Mouse (Mus musculus): ENCODE data around the gene Rpl39. TPM values are rescaled to one million over a fixed set of nuclear protein-coding genes. Genes with fewer than 3 reads are reported as not detected.

The Rpl39 gene
- polyA plus RNA-seq, 1 experiment from 2014 or later, result 600 TPM

DNA sequence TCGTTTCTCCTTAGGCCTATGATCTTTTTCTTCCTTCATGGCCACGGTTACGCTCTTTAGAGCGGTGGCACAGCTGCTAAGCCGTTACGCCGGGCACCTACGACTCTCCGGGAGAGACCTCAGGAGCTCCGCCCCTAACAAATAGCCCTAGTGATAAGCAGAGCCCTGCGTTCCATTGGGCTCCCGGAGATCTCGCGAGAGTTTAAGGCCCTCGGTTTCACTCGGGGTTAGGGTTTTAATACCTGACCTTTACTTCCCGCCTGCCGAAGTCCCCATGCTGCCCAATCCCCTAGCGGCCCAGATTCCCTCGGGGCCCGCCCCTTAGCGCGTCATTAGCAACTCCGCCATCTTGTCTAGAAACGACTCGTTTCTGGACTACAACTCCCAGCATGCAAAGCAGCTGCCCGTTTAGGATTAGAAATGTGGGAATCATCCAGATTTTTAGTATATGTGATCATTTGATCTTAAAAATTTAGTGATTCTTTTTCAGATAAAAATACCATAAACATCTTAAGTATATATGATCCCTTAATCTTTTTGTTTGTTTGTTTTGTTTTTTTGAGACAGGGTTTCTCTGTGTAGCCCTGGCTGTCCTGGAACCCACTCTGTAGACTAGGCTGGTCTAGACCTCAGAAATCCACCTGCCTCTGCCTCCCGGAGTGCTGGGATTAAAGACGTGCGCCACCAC, 25.1 kb upstream of the Rpl39 start, which contains the start of gene Upf3b:
Gene Upf3b (minus strand): TSS at position 130 of the 688 bp plus-strand sequence.
- 10% methylated on average over 30 of the region's 30 CpGs for WGBS
- Histone ChIP-seq H3K9ac (peak within 1 kb of the TSS; percentile 61), H3K9me3 (ENCODE audit: low read depth, low read length) (no peaks in the 10 kb centered on the region), H3K27me3 (ENCODE audit: insufficient read depth, low read length) (no peaks in the 10 kb centered on the region), H3K4me3 (ENCODE audit: low read depth, low read length) (peak within 1 kb of the TSS; percentile 53), H3K4me2 (peak within 1 kb of the TSS; percentile 68), H3K27ac (ENCODE audit: low read depth) (peak within 1 kb of the TSS; percentile 79; the same call in 1 of the 2 replicates), H3K4me1 (ENCODE audit: insufficient read depth) (no peaks in the 10 kb centered on the region), H3K36me3 (ENCODE audit: insufficient read depth) (peaks cover 4% of the 10 kb centered on the region; the same call in 1 of the 2 replicates)
- no peak for TF ChIP-seq CTCF (IDR thresholded peaks at IDR 0.05; ENCODE audit: low read depth)
- ATAC-seq (ENCODE audit: insufficient read depth), result peak; percentile 99
- DNase-seq, result peak; percentile 97

GRCm38 (mm10) chrX:37109526-37110192, 24.5 kb upstream of the Rpl39 start:
- H3K9me3 ChIP-seq (ENCODE audit: low read depth, low read length), result no peaks in the 10 kb centered on the region
- peak overlapping the region; percentile 79; the same call in 1 of the 2 replicates for H3K27ac ChIP-seq (ENCODE audit: low read depth)
- peak overlapping the region; percentile 68 for H3K4me2 ChIP-seq
- H3K4me1 ChIP-seq (ENCODE audit: insufficient read depth), result no peaks in the 10 kb centered on the region
- peak; percentile 84 for ATAC-seq (ENCODE audit: insufficient read depth)
- DNase-seq, result no peak
- WGBS, result 8% methylated on average over 27 of the region's 27 CpGs
- H3K4me3 ChIP-seq (ENCODE audit: low read depth, low read length), result peak overlapping the region; percentile 53
- no peaks in the 10 kb centered on the region for H3K27me3 ChIP-seq (ENCODE audit: insufficient read depth, low read length)
- peak overlapping the region; percentile 61 for H3K9ac ChIP-seq
- no peak for TF ChIP-seq CTCF (IDR thresholded peaks at IDR 0.05; ENCODE audit: low read depth)
- peaks cover 4% of the 10 kb centered on the region; the same call in 1 of the 2 replicates for H3K36me3 ChIP-seq (ENCODE audit: insufficient read depth)

DNA sequence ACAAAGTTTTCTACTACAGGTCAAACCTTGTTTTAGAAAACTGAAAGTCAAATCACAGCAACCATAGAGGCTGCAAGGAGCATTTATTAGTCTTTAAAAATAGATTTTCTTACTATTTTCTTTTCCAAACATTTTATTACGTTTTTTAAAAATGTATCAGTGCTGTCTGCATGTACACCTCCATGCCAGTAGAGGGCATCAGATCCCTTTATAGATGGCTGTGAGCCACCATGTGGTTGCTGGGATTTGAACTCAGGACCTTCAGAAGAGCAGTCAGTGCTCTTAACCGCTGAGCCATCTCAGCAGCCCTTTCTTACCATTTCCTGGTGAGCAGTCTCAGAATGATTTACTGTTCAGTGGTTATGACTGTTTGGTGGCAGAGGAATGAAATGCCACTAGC, 18.6 kb upstream of the Rpl39 start:
- Histone ChIP-seq H3K9me3 (ENCODE audit: low read depth, low read length) (peaks cover 3% of the 10 kb centered on the region; the same call in 1 of the 2 replicates), H3K27me3 (ENCODE audit: insufficient read depth, low read length) (no peaks in the 10 kb centered on the region), H3K27ac (ENCODE audit: low read depth) (no peak overlapping the region), H3K4me3 (ENCODE audit: low read depth, low read length) (no peak overlapping the region), H3K9ac (no peak overlapping the region), H3K4me2 (no peak overlapping the region), H3K36me3 (ENCODE audit: insufficient read depth) (peaks cover 22% of the 10 kb centered on the region; the same call in 1 of the 2 replicates), H3K4me1 (ENCODE audit: insufficient read depth) (no peaks in the 10 kb centered on the region)
- WGBS, result 83% methylated on average over 2 of the region's 2 CpGs
- peak; percentile 33; the same call in 1 of the 2 replicates for TF ChIP-seq CTCF (IDR thresholded peaks at IDR 0.05; ENCODE audit: low read depth)
- DNase-seq (no peak), ATAC-seq (ENCODE audit: insufficient read depth) (no peak)

GRCm38 (mm10) chrX:37098681-37099080, 13.5 kb upstream of the Rpl39 start:
- Histone ChIP-seq H3K36me3 (ENCODE audit: insufficient read depth) (peaks cover 35% of the 10 kb centered on the region; the same call in 1 of the 2 replicates), H3K4me1 (ENCODE audit: insufficient read depth) (no peaks in the 10 kb centered on the region), H3K9ac (no peak overlapping the region), H3K27ac (ENCODE audit: low read depth) (no peak overlapping the region), H3K4me3 (ENCODE audit: low read depth, low read length) (no peak overlapping the region), H3K9me3 (ENCODE audit: low read depth, low read length) (no peaks in the 10 kb centered on the region), H3K4me2 (no peak overlapping the region), H3K27me3 (ENCODE audit: insufficient read depth, low read length) (no peaks in the 10 kb centered on the region)
- TF ChIP-seq CTCF (IDR thresholded peaks at IDR 0.05; ENCODE audit: low read depth), result no peak
- ATAC-seq (ENCODE audit: insufficient read depth), result no peak
- no peak for DNase-seq
- 92% methylated on average over 3 of the region's 3 CpGs for WGBS

DNA sequence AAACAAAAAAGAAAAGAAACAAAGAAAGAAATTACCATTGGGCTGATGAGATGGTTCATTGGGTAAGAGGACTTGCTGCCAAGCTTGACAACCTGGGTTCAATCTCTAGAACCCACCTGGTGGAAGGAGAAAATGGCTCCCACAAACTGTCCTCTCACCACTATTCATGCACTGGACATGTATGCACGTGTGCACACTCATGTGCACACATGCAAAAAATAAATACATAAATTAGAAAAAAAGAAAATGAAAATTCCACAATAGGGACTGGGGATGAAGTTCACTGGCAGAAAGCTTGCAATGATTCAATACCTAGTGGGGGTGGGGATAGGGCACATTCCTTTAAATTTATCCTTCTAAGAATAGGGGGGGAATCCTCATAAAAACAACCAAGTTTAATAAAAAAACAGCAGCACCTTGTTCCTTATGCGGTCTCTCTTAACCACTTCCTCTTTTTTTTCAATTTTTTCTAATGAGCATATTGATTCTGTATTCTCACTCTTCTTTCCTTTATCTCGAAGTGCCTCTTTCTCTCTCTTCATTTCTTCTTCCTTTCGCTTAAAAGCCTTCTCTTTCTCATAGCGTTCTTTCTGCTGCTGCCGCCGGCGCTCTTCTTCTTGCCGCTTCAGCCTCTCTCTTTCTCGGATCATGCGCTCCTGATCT, 10.0 kb upstream of the Rpl39 start:
- Histone ChIP-seq H3K4me3 (ENCODE audit: low read depth, low read length) (no peak overlapping the region), H3K9me3 (ENCODE audit: low read depth, low read length) (no peaks in the 10 kb centered on the region), H3K27ac (ENCODE audit: low read depth) (no peak overlapping the region), H3K4me2 (no peak overlapping the region), H3K36me3 (ENCODE audit: insufficient read depth) (peaks cover 46% of the 10 kb centered on the region), H3K27me3 (ENCODE audit: insufficient read depth, low read length) (no peaks in the 10 kb centered on the region), H3K4me1 (ENCODE audit: insufficient read depth) (no peaks in the 10 kb centered on the region), H3K9ac (no peak overlapping the region)
- ATAC-seq (ENCODE audit: insufficient read depth) (no peak), DNase-seq (no peak)
- TF ChIP-seq CTCF (IDR thresholded peaks at IDR 0.05; ENCODE audit: low read depth), result no peak
- 71% methylated on average over 11 of the region's 11 CpGs for WGBS

DNA sequence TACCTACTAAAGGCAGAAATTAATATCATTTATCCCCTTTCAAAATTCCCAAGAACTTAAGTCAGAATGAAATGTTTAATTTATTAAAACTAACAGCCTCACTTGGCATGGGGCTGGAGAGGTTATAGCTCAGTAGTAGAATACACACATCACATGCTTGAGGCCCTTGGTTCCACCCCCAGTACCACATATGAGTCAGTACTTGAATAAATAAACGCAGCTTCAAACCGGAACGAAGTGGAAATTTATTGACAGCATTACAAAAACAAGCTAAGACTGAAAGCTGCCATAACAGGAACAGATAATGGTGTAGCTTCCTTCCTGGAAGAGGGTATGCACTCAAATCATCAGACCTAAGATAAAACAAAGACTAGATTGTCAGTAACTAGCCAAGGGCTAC, 6.3 kb upstream of the Rpl39 start:
- H3K9me3 ChIP-seq (ENCODE audit: low read depth, low read length), result no peaks in the 10 kb centered on the region
- ATAC-seq (ENCODE audit: insufficient read depth), result no peak
- H3K4me1 ChIP-seq (ENCODE audit: insufficient read depth), result no peaks in the 10 kb centered on the region
- H3K27me3 ChIP-seq (ENCODE audit: insufficient read depth, low read length), result no peaks in the 10 kb centered on the region
- no peak overlapping the region for H3K4me2 ChIP-seq
- WGBS, result 53% methylated on average over 3 of the region's 3 CpGs
- peaks cover 27% of the 10 kb centered on the region for H3K36me3 ChIP-seq (ENCODE audit: insufficient read depth)
- H3K9ac ChIP-seq, result no peak overlapping the region
- no peak overlapping the region for H3K27ac ChIP-seq (ENCODE audit: low read depth)
- no peak overlapping the region for H3K4me3 ChIP-seq (ENCODE audit: low read depth, low read length)
- DNase-seq, result no peak
- no peak for TF ChIP-seq CTCF (IDR thresholded peaks at IDR 0.05; ENCODE audit: low read depth)

GRCm38 (mm10) chrX:37088778-37089177, 3.6 kb upstream of the Rpl39 start:
- Histone ChIP-seq H3K9me3 (ENCODE audit: low read depth, low read length) (no peaks in the 10 kb centered on the region), H3K4me1 (ENCODE audit: insufficient read depth) (no peaks in the 10 kb centered on the region), H3K4me3 (ENCODE audit: low read depth, low read length) (no peak overlapping the region), H3K4me2 (no peak overlapping the region), H3K27me3 (ENCODE audit: insufficient read depth, low read length) (no peaks in the 10 kb centered on the region), H3K9ac (no peak overlapping the region), H3K36me3 (ENCODE audit: insufficient read depth) (peaks cover 19% of the 10 kb centered on the region), H3K27ac (ENCODE audit: low read depth) (no peak overlapping the region)
- ATAC-seq (ENCODE audit: insufficient read depth), result no peak
- DNase-seq, result no peak
- TF ChIP-seq CTCF (IDR thresholded peaks at IDR 0.05; ENCODE audit: low read depth), result no peak
- 76% methylated on average over 1 of the region's 1 CpGs for WGBS
